Mouse (Mus musculus) testis, postnatal 14 days (tissue): ENCODE measurements around the gene Vmn1r218.
"Not testable (repeated sequence)": the region's sequence is repeated elsewhere in the genome, so short reads cannot be mapped to it uniquely, and the experiment has no call there.

Experiments
- DNase-seq: peaks from one replicate; pipeline ENCODE4 v3.0.0; 2021; ENCODE audit warnings: low spot score

Gene Vmn1r218

DNA sequence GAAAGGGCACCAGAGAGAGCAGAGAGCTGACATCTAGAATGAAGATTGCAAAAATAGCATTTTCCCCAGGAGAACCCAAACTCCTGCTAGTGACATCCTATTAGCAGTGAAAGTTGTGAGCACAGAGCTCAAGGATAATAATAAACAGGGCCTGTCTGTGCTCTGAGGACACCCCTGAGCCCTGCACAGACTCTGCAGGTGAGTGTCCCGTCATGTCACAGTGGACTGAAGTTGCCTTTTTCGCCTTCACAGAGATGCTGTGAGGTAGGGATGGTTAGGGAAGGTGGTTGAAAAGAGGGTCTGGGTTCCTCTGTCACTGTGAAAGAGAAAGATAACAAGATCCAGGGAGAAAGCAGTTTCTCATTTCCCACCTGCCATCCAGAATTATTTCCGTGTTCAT, at the start of gene Vmn1r218:
Gene Vmn1r218, plus strand, starts transcription at position 57 of the 400 bp plus-strand sequence.
- no peak for DNase-seq

DNA sequence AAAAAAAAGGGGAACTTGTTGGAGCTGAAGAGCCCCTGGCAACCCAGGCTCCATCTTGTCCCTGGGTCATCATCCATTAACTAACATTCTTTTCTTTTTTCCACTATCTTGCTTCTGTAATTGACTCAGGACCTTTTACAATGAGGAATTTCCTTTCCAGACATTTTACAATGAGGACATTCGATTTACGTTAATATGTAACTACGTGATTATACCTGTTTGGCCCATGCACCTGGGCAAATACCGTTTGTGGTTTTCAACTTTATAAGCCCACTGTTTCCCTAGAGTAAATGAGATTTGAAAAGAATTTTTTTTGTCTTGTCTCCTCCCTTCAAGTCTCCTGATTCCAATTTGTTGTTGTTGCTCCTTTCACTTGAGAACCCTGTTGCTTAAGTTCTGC, 38.6 kb upstream of the Vmn1r218 start:
- no peak for DNase-seq

DNA sequence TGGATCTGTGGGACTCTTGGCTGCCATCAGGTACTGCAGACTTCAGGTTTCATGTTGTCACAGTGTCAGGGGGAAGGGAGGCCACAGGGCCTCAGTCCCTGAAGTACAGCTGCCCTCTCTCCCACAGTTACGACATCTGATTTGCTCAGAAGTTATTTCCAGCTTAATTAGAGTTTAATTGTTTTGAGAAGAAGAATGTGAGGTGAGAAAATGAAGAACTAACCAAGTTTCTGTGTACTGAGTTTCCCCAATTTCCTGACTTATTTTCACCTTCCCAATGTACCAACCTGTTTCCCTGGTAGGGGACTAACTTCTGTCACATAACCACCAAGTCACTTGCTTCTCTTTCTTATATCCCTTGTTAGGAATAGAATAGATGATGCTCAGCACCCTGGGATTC, 14.8 kb upstream of the Vmn1r218 start, which contains the start of gene Vmn1r217:
Gene Vmn1r217, minus strand, starts transcription at position 101 of the 400 bp plus-strand sequence.
- not testable (repeated sequence) for DNase-seq

DNA sequence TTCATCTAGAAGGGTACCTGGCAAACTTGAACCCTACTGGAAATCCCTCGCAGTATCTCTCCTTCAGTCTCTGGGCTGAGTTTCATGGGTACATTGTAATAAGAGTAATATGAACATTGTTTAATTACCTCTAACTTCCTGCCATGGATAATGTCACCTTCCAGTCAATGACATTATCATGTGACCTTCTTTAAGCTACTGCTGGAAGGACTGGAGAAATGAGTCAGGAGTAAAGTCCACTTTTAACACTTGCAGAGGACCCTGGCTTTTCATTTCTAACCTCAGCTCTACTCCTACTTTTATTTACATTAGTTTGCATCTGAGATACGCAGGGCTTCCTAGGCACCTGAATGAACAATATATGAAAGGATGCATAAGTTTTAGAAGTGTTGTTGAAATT, 12.3 kb upstream of the Vmn1r218 start:
- no peak for DNase-seq

DNA sequence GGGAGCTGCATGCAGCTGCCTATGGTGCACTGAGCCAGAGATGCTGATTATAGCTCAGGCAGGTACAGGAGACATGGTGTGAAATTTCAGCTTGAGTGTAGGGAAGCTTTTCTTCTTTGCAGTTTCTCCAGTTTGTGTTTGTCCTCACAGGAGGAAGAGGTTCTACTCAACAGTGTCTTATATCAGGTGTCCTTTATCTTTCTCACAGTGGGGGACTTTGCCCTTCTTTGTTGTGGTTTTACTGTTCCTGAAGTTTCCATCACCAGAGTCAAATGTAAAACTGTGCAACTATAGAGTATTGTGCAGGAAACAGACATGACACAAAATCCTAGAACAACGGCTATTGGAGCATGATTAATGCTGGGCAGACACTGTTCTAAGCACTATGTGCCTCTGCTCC, 546 bp downstream of the Vmn1r218 start:
- DNase-seq, result no peak

DNA sequence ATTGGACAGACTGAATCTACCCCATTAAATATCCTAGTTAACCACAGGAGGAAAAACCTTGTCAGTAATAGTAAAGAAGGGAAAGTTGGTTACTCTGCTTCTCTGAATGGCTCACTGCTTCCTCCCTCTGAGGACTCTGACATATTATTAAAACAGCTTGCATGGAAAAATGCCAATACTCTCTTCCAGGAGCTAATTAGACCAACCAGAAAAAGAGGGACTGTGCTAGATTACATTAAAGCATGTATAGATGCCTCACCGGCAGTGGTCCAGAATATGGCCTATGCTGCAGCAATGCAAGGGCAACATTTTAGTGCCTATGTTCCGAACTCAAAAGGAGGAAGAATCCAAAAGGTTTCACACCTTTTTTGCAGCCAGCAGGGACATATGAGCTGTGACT, 5.9 kb downstream of the Vmn1r218 start:
- DNase-seq, result no peak

DNA sequence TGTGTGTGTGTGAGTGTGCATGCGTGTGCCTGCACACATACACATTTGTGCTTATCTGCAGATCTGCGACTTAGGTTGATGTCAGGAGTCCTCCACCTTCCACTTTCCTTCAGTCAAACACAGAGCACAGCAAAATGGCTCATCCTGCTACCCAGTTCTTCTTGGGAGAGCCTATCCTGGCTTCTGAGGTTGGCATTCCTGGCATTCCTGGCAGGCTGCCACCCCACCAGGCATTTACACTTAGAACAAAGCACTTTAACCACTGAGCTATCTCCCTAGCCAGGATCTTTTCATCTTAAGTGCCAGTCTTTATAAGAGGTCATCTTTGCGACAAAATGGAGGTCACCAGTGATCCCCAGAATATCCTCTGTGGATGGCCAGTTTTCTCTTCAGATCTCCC, 24.9 kb downstream of the Vmn1r218 start:
- no peak for DNase-seq

DNA sequence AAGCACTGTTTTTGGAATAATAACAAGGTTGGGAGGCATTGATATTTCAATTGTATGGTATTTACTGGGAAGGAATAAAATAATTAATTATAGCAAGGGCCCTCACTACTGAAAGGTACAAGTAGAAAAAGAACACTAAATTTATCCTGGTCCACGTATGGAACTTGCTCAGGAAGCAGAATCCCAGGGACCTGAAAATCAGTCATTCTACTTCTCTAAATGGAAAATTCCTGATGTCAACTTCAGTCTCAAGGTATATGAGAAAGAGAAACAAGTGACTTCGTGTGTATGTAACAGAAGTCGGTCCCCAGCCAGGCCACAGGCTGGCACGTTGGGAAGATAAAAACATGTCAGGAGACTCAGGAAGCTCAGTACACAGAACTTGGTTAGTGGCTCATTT, 26.1 kb downstream of the Vmn1r218 start, which contains the start of gene Vmn1r219:
Gene Vmn1r219, plus strand, starts transcription at position 301 of the 400 bp plus-strand sequence.
- no peak for DNase-seq

DNA sequence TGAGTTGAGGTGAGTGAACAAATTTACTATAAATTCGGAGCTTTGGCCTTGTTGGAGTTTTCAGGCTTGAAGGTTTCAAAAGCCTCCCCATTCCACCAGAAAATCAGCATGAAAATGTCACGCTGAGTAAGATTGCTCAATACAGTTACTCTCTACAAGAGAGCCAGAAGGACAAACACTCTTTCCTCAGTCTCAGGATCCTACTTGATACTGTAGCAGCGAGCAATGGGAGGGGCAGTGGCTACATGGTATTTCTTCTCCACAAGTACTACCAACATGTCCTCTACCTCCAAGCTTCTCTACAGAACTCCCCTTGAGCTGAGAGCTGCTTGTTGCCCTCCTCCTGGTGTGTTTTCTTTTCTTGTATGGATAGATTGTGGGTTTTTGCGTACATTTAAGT, 33.5 kb downstream of the Vmn1r218 start:
- not testable (repeated sequence) for DNase-seq

DNA sequence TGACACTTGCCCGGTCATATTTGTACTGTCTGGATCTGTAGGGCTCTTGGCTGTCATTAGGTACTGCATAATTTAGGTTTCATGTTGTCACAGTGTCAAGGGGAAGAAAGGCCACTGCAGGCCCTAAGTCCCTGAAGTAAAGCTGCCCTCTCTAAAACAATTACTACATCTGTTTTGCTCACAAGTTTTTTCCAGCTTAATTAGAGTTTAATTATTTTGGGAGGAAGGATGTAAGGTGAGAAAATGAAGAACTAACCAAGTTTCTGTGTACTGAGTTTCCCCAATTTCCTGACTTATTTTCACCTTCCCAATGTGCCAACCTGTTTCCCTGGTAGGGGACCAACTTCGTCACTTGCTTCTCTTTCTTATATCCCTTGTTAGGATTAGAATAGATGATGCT, 54.9 kb downstream of the Vmn1r218 start, which contains the start of gene Vmn1r220:
Gene Vmn1r220, minus strand, starts transcription at position 101 of the 400 bp plus-strand sequence.
- DNase-seq, result no peak
